Mouse (Mus musculus): ENCODE measurements around the gene Dnajc7.

Dnajc7 gene

GRCm38 (mm10) chr11:100580275-100580674 lies 39.7 kb downstream of the Dnajc7 start:
- DNase-seq (ENCODE audit: low spot score): no peak

GRCm38 (mm10) chr11:100579116-100579799 lies 40.7 kb downstream of the Dnajc7 start:
- no peak for DNase-seq (ENCODE audit: low spot score)

GRCm38 (mm10) chr11:100577852-100578599 lies 41.9 kb downstream of the Dnajc7 start:
- no peak for DNase-seq (ENCODE audit: low spot score)

DNA sequence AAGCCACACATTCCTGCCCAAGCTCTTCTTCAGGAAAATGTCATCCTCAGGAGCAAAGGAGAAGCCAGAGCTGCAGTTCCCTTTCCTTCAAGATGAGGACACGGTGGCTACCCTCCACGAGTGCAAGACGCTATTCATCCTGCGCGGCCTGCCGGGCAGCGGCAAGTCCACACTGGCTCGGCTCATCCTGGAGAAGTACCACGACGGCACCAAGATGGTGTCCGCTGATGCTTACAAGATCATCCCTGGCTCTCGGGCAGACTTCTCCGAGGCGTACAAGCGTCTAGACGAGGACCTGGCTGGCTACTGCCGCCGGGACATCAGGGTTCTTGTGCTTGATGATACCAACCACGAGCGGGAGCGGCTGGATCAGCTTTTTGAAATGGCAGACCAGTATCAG lies 43.7 kb downstream of the Dnajc7 start:
- DNase-seq (ENCODE audit: low spot score): no peak

DNA sequence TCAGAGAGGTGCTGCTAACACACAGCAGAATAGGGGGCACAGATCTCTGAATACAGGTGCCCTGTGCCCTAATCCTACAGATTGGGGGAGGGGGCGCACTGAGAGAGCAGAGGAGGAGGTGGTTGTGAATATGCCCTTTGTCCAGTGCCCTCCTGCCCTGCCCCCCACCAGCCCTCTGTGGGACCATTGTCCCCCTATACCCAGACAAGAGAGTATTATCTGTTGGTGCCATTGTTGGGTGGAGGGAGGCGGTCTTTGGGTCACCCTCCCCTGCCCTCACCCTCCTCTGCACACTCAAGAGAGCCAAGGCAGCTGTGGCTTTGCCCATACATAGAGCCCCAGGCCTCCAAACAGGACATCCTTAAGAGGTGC lies 44.5 kb downstream of the Dnajc7 start:
- DNase-seq (ENCODE audit: low spot score): no peak

DNA sequence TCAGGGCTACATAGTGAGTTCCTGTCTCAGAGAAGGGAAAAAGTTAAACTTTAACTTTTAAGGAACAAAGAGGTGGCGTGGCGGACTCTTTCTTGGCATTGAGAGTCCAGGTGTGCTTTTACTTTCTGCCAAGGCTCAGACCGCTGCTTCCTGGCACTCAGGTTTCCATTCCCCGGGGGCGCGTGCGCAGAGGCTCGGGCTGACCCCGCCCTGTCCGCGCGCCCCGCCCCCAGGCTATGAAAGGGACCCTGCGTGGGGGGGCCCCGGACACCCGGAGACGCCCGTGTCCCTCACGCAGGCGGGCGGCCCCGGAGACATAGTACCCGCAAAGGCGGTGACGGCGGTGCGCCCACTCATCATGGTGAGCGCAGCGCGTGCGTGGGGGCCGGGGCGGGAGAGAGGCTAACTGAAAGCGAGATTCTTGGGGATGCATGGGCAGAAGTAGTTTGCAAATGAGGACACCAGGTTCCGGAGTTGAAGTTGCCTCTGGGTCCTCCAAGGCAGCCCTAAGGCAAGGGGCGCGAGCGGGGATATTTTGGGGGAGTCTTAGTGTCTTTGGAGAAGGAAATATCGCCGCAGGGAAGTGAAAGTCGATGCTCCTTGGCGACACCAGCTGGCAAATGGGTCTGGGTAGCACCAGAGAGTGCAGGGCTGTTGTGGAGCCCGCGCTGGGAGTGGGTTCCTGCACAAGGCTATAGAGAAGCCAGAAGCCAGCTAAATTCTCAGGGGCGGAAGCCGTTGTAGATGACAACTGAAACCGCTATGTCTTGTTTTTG lies 45.1 kb downstream of the Dnajc7 start, which contains the start of gene Cnp:
TSS of gene Cnp (plus strand) at position 197 of the 776 bp plus-strand sequence.
- DNase-seq (ENCODE audit: low spot score): no peak

GRCm38 (mm10) chr11:100574188-100574587 lies 45.8 kb downstream of the Dnajc7 start:
- no peak for DNase-seq (ENCODE audit: low spot score)

DNA sequence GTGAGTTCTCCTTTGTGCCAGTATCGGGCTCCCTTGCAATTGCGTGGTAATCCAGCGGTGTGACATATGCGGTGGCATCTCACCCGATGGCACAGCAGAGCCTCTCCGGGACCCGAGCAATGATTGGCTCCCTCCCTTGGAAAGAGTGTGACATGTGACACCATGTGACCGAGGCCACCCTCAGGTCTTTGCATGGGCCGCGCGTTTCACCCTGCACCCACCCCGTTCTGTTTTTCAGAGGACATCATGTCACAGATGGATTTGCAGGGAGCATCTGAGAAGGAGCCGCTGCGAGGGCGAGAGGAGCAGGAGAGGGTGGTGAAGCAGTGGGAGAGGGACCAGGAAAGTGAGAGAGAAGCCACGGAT lies 48.8 kb downstream of the Dnajc7 start:
- no peak for DNase-seq (ENCODE audit: low spot score)

DNA sequence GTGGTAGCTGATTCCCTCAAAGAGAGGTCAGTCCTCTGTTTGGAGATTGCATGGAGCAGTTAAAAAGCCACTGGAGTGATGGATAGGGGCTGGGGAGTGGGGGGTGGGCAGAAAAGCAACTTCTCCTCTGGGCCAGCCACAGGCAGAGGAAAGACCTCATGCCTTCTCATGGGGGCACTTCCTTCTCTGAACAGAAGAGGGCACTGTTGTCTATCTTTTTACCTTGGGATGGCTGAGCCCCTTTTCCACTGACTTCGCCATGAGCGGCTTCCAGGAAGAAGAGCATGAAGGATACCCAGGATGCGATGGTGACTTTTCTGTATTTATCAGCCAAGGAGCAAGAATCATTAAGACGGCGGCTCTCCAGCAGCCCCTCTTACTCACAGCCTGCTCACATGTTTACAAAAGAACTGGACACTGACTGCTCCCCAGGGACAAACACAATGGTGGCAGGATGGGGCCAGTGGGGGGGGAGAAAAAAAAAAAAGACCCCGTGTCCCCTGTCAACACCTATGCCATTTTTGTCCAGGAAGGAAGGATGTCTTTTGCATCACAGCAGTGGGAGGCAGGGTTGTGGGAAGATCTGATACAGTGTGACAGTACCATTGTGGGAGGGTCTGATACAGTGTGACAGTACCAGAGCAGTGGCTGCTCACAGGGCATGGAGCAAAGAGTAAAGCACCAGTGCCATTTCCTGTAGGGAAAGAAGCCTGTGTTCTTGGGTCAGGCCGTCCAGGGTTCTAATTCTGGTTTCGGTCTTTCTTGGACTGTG lies 49.4 kb downstream of the Dnajc7 start:
- no peak for DNase-seq (ENCODE audit: low spot score)

DNA sequence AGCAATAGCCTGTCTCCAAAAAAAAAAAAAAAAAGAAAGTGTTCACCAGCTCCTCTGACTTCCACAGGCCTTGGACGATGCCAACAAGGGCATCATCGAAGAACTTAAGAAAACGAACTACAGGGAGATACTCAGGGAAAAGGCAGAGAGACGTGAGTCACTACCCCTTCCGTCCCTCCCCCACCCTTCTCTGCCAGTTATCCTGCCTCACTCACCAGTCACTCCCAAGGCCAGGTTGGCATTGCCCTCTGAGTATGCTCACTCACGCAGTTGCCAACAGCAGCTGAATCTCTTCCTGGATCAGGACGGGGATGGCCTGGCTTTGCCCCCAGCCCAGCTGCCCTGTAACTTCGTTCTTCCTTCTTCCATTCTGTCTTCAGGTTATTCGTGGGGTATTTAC lies 50.2 kb downstream of the Dnajc7 start:
- no peak for DNase-seq (ENCODE audit: low spot score)

DNA sequence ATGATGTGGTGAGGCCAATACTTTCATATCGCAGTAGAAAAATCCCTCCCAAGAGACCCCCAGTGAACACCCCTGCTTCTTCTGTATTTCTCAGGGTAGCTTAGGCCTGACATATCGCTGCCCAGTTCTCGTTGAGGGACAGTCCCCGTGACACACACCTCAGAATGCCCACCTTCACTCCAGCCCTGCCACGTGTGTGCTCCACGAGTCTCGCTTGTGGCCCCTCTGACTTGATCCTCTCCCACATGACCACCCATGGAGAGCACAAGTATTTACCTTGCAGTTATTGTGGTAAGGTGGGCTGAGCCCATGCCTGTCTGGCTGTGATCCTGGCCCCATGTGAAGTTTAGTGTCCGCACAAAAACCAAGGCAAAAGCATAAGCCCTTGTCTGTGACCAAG lies 51.3 kb downstream of the Dnajc7 start:
- DNase-seq (ENCODE audit: low spot score): no peak

DNA sequence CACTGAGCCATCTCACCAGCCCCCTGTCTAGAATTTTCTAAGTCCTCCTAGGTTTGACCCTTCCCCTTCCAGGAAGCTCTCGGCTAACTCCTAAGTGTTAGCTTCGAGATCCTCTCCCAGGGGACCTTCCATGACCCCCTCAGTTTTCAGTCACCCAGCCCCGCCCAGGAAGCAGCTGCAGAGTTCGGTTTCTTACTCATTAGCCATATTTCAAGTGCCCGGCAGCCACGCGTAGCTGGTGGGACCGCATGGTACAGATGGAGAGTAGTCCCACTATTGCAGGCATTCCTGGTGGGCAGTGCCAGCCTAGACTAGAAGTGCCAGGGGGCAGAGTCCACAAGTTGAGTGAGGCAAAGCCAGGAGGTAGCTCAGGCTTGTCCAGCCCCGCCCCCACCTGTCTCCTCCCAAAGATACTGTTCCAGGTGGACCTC lies 52.1 kb downstream of the Dnajc7 start:
- DNase-seq (ENCODE audit: low spot score): no peak

- no peak for DNase-seq (ENCODE audit: low spot score)
These were observed 52.7 kb downstream of the Dnajc7 start for GRCm38 (mm10) chr11:100567229-100567628.

GRCm38 (mm10) chr11:100564703-100565102 lies 55.3 kb downstream of the Dnajc7 start:
- DNase-seq (ENCODE audit: low spot score): no peak

DNA sequence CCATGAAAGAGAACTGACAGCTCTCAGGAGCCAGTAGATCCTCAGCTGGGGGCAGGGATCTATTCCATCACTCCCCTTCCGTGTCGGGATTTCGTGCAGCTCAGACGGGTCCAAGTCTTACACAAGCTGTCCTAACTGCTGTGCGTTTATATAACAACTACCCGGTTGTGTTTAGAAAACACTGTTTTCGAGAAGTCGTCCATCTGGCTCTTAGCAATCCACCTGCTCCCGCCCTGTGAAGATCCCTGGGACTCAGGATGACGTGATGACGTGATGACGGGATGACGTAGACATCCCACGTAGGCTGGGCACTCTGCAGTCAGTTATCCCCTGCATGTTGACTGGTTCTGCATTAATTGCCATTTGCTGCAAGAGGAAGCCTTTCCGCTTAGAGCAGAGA lies 55.7 kb downstream of the Dnajc7 start:
- no peak for DNase-seq (ENCODE audit: low spot score)

GRCm38 (mm10) chr11:100561748-100562147 lies 58.2 kb downstream of the Dnajc7 start:
- no peak for DNase-seq (ENCODE audit: low spot score)

GRCm38 (mm10) chr11:100559476-100559875 lies 60.5 kb downstream of the Dnajc7 start:
- DNase-seq (ENCODE audit: low spot score): no peak

GRCm38 (mm10) chr11:100557563-100557962 lies 62.4 kb downstream of the Dnajc7 start:
- DNase-seq (ENCODE audit: low spot score): no peak

DNA sequence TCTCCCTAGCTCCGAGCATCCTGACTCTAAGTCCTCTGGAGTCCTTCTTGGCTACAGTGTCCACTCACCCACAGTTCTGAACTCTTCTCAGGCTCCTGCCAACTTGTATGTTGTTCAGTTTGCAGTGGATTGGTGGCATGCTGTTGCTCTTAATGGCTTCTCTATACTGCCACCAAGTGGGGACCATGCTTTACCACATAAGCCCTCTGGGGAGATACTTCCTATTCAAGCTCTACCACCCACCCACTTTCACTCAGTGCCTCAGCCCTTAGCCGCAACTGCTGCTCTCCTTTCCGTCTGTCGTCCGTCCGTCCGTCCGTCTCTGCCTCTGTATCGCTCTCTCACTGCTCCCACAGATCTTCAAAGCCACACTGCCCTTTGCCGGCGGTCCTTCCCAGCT lies 64.4 kb downstream of the Dnajc7 start:
- no peak for DNase-seq (ENCODE audit: low spot score)

DNA sequence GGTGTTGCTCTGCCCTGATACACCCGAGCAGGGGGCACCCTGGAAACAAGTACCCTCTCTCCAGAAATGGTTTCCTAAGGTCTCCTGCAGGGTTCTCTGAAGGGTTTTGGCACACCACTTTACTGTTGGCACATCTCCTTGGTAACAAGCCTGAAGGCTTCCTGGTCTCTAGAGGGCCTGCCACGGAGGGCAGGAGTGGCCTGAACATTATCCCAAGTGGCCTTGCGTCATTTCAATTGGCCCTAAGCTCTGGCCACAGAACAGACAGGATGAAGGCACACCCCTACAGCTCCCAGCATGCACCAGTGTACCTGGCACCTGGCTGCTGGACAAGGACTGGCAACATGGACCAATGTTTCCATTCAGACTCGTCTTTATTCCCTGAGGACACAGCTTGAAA lies 67.1 kb downstream of the Dnajc7 start:
- DNase-seq (ENCODE audit: low spot score): no peak

GRCm38 (mm10) chr11:100550101-100550500 lies 69.9 kb downstream of the Dnajc7 start:
- DNase-seq (ENCODE audit: low spot score): no peak

GRCm38 (mm10) chr11:100549466-100549865 lies 70.5 kb downstream of the Dnajc7 start:
- no peak for DNase-seq (ENCODE audit: low spot score)

Measured in urinary bladder, postnatal 10 days (tissue).